Mouse (Mus musculus): ENCODE measurements around the gene Ibsp. TPM values are rescaled to one million over a fixed set of nuclear protein-coding genes. Genes with fewer than 3 reads are reported as not detected.

Gene Ibsp
- not detected in 2 replicates for polyA plus RNA-seq (2016; fragmentation: Nextera tagmentation; extraction: Ambion mirVana)

- H3K4me3 ChIP-seq, result no peak within 1 kb of the TSS
- no peaks in the 10 kb centered on the region for H3K36me3 ChIP-seq
- 60% methylated on average over 6 of the region's 6 CpGs for WGBS
- no peak within 1 kb of the TSS for H3K4me2 ChIP-seq (replicated peaks)
- ATAC-seq (ENCODE audit: low FRiP score, low read depth), result no peak
- no peaks in the 10 kb centered on the region for H3K4me1 ChIP-seq
- H3K27ac ChIP-seq (replicated peaks), result no peak within 1 kb of the TSS
- H3K27me3 ChIP-seq, result no peaks in the 10 kb centered on the region
- H3K9ac ChIP-seq (replicated peaks), result no peak within 1 kb of the TSS
- H3K9me3 ChIP-seq, result no peaks in the 10 kb centered on the region
These were observed at the start of gene Ibsp for GRCm38 (mm10) chr5:104298994-104299393. Gene Ibsp (plus strand): TSS chr5:104299171.

GRCm38 (mm10) chr5:104251811-104252210 lies 47.2 kb upstream of the Ibsp start:
- H3K27ac ChIP-seq (replicated peaks), result no peak overlapping the region
- no peaks in the 10 kb centered on the region for H3K27me3 ChIP-seq
- no peaks in the 10 kb centered on the region for H3K9me3 ChIP-seq
- no peak overlapping the region for H3K4me2 ChIP-seq (replicated peaks)
- H3K4me3 ChIP-seq, result no peak overlapping the region
- H3K4me1 ChIP-seq, result no peaks in the 10 kb centered on the region
- H3K9ac ChIP-seq (replicated peaks), result no peak overlapping the region
- 90% methylated on average over 5 of the region's 5 CpGs for WGBS
- H3K36me3 ChIP-seq, result no peaks in the 10 kb centered on the region
- ATAC-seq (ENCODE audit: low FRiP score, low read depth), result no peak

GRCm38 (mm10) chr5:104256585-104256984 lies 42.4 kb upstream of the Ibsp start:
- 71% methylated on average over 3 of the region's 3 CpGs for WGBS
- Histone ChIP-seq H3K27me3 (no peaks in the 10 kb centered on the region), H3K9ac (replicated peaks) (no peak overlapping the region), H3K27ac (replicated peaks) (no peak overlapping the region), H3K9me3 (no peaks in the 10 kb centered on the region), H3K4me1 (no peaks in the 10 kb centered on the region), H3K4me2 (replicated peaks) (no peak overlapping the region), H3K36me3 (no peaks in the 10 kb centered on the region), H3K4me3 (no peak overlapping the region)
- no peak for ATAC-seq (ENCODE audit: low FRiP score, low read depth)

GRCm38 (mm10) chr5:104261908-104262461 lies 37.0 kb upstream of the Ibsp start:
- Histone ChIP-seq H3K4me1 (no peaks in the 10 kb centered on the region), H3K27ac (replicated peaks) (no peak overlapping the region), H3K9ac (replicated peaks) (no peak overlapping the region), H3K9me3 (no peaks in the 10 kb centered on the region), H3K4me2 (replicated peaks) (no peak overlapping the region), H3K27me3 (no peaks in the 10 kb centered on the region), H3K4me3 (no peak overlapping the region), H3K36me3 (no peaks in the 10 kb centered on the region)
- 86% methylated on average over 4 of the region's 4 CpGs for WGBS
- ATAC-seq (ENCODE audit: low FRiP score, low read depth), result no peak

- Histone ChIP-seq H3K27ac (replicated peaks) (no peak overlapping the region), H3K9ac (replicated peaks) (no peak overlapping the region), H3K27me3 (no peaks in the 10 kb centered on the region), H3K4me2 (replicated peaks) (no peak overlapping the region), H3K9me3 (no peaks in the 10 kb centered on the region), H3K4me1 (no peaks in the 10 kb centered on the region), H3K4me3 (no peak overlapping the region), H3K36me3 (no peaks in the 10 kb centered on the region)
- ATAC-seq (ENCODE audit: low FRiP score, low read depth), result no peak
- WGBS, result 90% methylated on average over 13 of the region's 13 CpGs
These were observed 35.8 kb upstream of the Ibsp start for GRCm38 (mm10) chr5:104263014-104263776.

GRCm38 (mm10) chr5:104294201-104294600 lies 4.8 kb upstream of the Ibsp start:
- Histone ChIP-seq H3K9ac (replicated peaks) (no peak overlapping the region), H3K4me3 (no peak overlapping the region), H3K36me3 (no peaks in the 10 kb centered on the region), H3K27me3 (no peaks in the 10 kb centered on the region), H3K4me1 (no peaks in the 10 kb centered on the region), H3K4me2 (replicated peaks) (no peak overlapping the region), H3K9me3 (no peaks in the 10 kb centered on the region), H3K27ac (replicated peaks) (no peak overlapping the region)
- ATAC-seq (ENCODE audit: low FRiP score, low read depth), result no peak
- WGBS, result 74% methylated on average over 6 of the region's 6 CpGs

GRCm38 (mm10) chr5:104314073-104314472 lies 15.1 kb downstream of the Ibsp start:
- Histone ChIP-seq H3K27me3 (no peaks in the 10 kb centered on the region), H3K4me2 (replicated peaks) (no peak overlapping the region), H3K4me1 (no peaks in the 10 kb centered on the region), H3K27ac (replicated peaks) (no peak overlapping the region), H3K4me3 (no peak overlapping the region), H3K36me3 (no peaks in the 10 kb centered on the region), H3K9me3 (no peaks in the 10 kb centered on the region), H3K9ac (replicated peaks) (no peak overlapping the region)
- ATAC-seq (ENCODE audit: low FRiP score, low read depth), result no peak
- 54% methylated on average over 1 of the region's 1 CpGs for WGBS

GRCm38 (mm10) chr5:104325029-104325428 lies 26.1 kb downstream of the Ibsp start, which contains the start of gene Mepe:
Gene Mepe (plus strand): TSS chr5:104325329.
- Histone ChIP-seq H3K4me2 (replicated peaks) (no peak within 1 kb of the TSS), H3K4me3 (no peak within 1 kb of the TSS), H3K36me3 (no peaks in the 10 kb centered on the region), H3K27me3 (no peaks in the 10 kb centered on the region), H3K9ac (replicated peaks) (no peak within 1 kb of the TSS), H3K9me3 (no peaks in the 10 kb centered on the region), H3K27ac (replicated peaks) (no peak within 1 kb of the TSS), H3K4me1 (no peaks in the 10 kb centered on the region)
- no peak for ATAC-seq (ENCODE audit: low FRiP score, low read depth)
- 86% methylated on average over 6 of the region's 6 CpGs for WGBS

GRCm38 (mm10) chr5:104326884-104327283 lies 27.9 kb downstream of the Ibsp start:
- Histone ChIP-seq H3K27me3 (peaks cover 4% of the 10 kb centered on the region; the same call in 1 of the 2 replicates), H3K4me3 (no peak overlapping the region), H3K4me2 (replicated peaks) (no peak overlapping the region), H3K9ac (replicated peaks) (no peak overlapping the region), H3K9me3 (no peaks in the 10 kb centered on the region), H3K36me3 (no peaks in the 10 kb centered on the region), H3K27ac (replicated peaks) (no peak overlapping the region), H3K4me1 (no peaks in the 10 kb centered on the region)
- ATAC-seq (ENCODE audit: low FRiP score, low read depth), result no peak
- 67% methylated on average over 4 of the region's 4 CpGs for WGBS

- no peak overlapping the region for H3K4me2 ChIP-seq (replicated peaks)
- H3K27me3 ChIP-seq, result peaks cover 4% of the 10 kb centered on the region; the same call in 1 of the 2 replicates
- H3K9ac ChIP-seq (replicated peaks), result no peak overlapping the region
- no peaks in the 10 kb centered on the region for H3K4me1 ChIP-seq
- 81% methylated on average over 8 of the region's 8 CpGs for WGBS
- no peak overlapping the region for H3K4me3 ChIP-seq
- H3K36me3 ChIP-seq, result no peaks in the 10 kb centered on the region
- ATAC-seq (ENCODE audit: low FRiP score, low read depth), result no peak
- no peak overlapping the region for H3K27ac ChIP-seq (replicated peaks)
- H3K9me3 ChIP-seq, result no peaks in the 10 kb centered on the region
These were observed 28.4 kb downstream of the Ibsp start for GRCm38 (mm10) chr5:104327389-104327788.

GRCm38 (mm10) chr5:104327876-104328275 lies 28.9 kb downstream of the Ibsp start:
- Histone ChIP-seq H3K27me3 (peaks cover 4% of the 10 kb centered on the region; the same call in 1 of the 2 replicates), H3K27ac (replicated peaks) (no peak overlapping the region), H3K4me2 (replicated peaks) (no peak overlapping the region), H3K9me3 (no peaks in the 10 kb centered on the region), H3K4me3 (no peak overlapping the region), H3K9ac (replicated peaks) (no peak overlapping the region), H3K36me3 (no peaks in the 10 kb centered on the region), H3K4me1 (no peaks in the 10 kb centered on the region)
- peak; percentile 12; the same call in 1 of the 2 replicates for ATAC-seq (ENCODE audit: low FRiP score, low read depth)

- Histone ChIP-seq H3K4me3 (no peak overlapping the region), H3K27ac (replicated peaks) (no peak overlapping the region), H3K36me3 (no peaks in the 10 kb centered on the region), H3K27me3 (peaks cover 4% of the 10 kb centered on the region; the same call in 1 of the 2 replicates), H3K9ac (replicated peaks) (no peak overlapping the region), H3K4me2 (replicated peaks) (no peak overlapping the region), H3K4me1 (no peaks in the 10 kb centered on the region), H3K9me3 (no peaks in the 10 kb centered on the region)
- peak; percentile 36; the same call in 1 of the 2 replicates for ATAC-seq (ENCODE audit: low FRiP score, low read depth)
- 86% methylated on average over 4 of the region's 4 CpGs for WGBS
These were observed 29.4 kb downstream of the Ibsp start for GRCm38 (mm10) chr5:104328317-104328850.
